Mouse (Mus musculus): ENCODE measurements at regions not wholly inside any gene's neighbourhood (a gene's known extent, or its start where the extent isn't known, plus 50 kb on each side); places are given as distances from the start of the nearest gene placed in this dataset.
A peak's percentile ranks its signal among the peaks of the same experiment; 100 is the strongest.

DNA sequence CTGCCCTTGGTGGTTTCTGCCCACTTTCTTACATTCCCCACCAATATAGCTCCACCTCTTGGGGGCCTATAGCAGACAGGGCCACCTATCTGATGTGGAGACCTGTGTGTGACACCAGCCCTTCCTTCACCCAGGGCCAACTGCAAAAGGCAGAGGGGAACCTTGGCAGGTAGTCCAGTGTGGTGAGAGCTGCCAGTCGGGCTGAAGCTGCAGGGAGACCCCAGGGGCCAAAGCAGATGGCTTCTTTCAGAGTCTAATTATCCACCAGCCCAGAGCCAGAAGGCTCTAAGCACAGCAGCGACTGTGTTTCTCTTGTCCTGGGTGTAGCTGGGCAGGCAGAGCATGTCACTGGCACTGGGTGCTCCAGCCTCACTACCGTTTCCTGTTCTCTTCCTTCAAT, 104.5 kb downstream of the Chst1 start:
- no peak for DNase-seq (ENCODE audit: low spot score in 2 of 2)

- DNase-seq (ENCODE audit: low spot score in 2 of 2), result no peak
Observed at GRCm38 (mm10) chr2:92709668-92710067, 110.2 kb downstream of the Chst1 start.

GRCm38 (mm10) chr2:92711122-92711777, 111.7 kb downstream of the Chst1 start:
- DNase-seq (ENCODE audit: low spot score in 2 of 2), result no peak

GRCm38 (mm10) chr2:92712266-92713144, 113.0 kb downstream of the Chst1 start:
- DNase-seq (ENCODE audit: low spot score in 2 of 2), result no peak

- no peak for DNase-seq (ENCODE audit: low spot score in 2 of 2)
Observed at GRCm38 (mm10) chr2:92717706-92718105, 118.2 kb downstream of the Chst1 start.

GRCm38 (mm10) chr2:92721951-92722350, 122.4 kb downstream of the Chst1 start:
- no peak for DNase-seq (ENCODE audit: low spot score in 2 of 2)

DNA sequence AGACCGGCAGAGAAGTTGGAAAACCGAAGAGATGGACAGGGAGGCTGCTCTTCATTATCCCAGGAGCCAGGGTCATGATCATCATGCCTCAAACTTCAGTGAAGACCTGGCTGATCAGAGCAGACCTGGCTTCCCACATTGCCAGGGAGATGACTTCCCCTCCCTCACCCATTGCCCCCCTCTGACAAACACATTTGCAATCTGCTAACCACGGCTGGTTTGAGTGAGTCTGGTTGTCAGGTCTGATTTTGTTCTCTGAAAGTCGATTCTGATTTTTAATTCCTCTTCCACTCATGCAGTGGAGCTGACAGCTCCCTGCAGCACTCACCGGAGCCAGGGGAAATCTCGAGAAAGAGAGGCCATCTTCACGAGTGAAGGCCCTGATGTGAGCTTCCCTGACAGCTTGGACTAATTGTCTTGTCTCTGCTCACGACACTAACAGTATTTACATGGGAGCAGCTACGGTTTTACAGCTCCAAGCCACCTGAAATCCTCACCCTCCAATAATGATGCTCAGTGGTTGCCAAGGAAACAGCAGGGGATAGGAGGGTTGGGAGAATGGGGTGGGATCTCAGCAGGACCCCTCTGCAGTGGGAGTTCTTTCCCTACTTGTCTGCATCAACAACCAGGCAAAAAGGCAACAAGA, 124.2 kb downstream of the Chst1 start:
- DNase-seq (ENCODE audit: low spot score in 2 of 2), result no peak

GRCm38 (mm10) chr2:92726640-92727039, 127.1 kb downstream of the Chst1 start:
- DNase-seq (ENCODE audit: low spot score in 2 of 2), result no peak

DNA sequence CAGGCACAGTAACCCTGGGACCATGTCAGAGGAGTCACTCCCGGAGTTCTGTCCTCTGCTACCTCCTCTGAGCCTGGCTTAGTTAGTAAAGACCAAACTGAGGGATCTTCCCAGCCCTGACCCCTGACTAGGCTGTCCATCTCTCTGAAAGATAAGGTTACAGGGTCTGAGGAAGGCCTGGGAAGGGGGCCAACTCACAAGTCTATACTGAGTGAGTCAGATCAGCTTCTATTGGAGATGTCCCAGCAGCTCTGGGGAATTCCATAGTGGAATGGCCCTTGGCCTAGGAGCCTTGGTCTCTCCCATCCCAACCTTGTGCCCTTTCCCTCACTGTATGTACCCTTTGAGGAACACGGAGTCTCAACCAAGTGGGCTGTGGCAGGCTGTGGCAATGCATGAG, 127.7 kb downstream of the Chst1 start:
- no peak for DNase-seq (ENCODE audit: low spot score in 2 of 2)

DNA sequence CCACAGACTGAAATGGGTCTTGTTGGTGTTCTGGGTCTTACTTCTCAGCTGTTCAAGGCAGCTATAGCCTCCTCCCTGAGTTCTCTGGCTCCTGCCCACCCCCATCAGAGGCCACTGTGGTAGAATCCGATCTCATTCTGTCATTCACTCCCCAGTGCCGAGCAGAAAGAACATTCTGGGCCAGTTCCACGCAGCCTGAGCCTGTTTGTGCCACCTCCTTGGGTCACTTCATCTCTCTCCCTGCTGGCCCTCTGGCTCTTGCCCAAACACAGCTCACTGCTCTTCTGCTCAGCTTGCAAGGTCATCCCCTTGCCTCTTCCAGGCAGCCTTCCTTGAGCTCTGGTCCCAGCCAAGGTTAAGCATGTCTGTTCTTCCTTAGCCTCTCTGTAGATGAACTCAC, 128.9 kb downstream of the Chst1 start:
- DNase-seq (ENCODE audit: low spot score in 2 of 2), result no peak

DNA sequence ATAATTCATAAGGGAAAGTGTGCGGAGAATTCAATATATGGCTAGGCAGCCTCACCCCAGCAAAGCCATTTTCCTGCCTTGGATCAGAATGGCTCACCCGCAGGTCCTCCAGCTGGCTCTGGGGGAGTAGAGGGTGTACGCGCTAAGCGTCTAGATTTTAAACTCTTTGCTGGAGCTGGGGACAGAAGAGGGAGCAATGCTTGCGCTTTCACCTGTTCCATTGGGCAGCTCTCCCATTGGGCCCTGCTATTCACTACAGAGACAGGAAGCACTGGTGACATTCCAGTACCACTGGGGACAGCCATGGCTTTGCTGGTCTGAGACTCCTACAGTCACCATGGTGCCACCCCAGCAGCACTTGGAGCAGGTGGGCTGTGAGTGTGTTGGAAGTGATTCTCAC, 130.9 kb downstream of the Chst1 start:
- no peak for DNase-seq (ENCODE audit: low spot score in 2 of 2)

DNA sequence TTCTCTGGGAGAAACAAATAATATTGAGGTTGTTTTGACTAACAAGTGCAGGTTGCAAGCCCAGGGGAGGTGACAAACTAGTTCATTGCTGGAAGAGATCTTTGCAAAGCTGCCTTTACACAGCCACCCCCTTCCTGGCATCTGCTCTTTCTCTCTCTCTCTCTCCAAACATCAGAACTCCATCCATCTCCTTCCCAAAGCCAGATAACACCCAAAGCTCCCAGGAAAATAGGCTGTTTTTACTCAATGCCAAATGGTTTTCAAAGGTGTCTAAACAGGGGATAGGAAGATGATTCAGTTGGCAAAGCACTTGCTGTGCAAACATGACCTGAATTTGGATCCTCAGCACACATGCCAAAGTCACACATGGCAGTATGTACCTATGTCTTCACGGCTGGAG, 133.9 kb downstream of the Chst1 start:
- DNase-seq (ENCODE audit: low spot score in 2 of 2), result no peak

- no peak for DNase-seq (ENCODE audit: low spot score in 2 of 2)
Observed at GRCm38 (mm10) chr2:92735784-92736183, 136.3 kb downstream of the Chst1 start.

- no peak for DNase-seq (ENCODE audit: low spot score in 2 of 2)
Observed at GRCm38 (mm10) chr2:92737301-92737700, 137.8 kb downstream of the Chst1 start.

DNA sequence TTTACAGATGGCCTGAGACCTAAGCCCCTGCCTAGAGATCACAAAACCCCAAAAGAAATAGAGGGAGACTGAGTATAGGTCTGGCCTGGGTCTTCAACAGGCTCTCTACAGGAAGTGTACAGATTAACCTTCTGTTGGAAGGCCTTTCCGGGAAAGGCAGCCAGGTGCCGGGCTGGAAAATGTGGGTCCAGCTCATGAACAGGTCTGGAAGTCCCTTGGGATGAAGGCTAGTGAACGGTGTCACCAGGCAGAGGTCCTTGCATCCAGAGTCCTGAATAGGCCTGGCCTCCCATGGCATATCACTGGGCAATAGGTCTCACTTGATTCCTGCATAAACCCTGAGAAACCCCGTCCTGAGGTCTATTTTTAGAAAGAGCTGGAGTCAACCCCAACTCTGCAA, 140.1 kb downstream of the Chst1 start:
- no peak for DNase-seq (ENCODE audit: low spot score in 2 of 2)

- no peak for DNase-seq (ENCODE audit: low spot score in 2 of 2)
Observed at GRCm38 (mm10) chr2:92740776-92741295, 141.3 kb downstream of the Chst1 start.

GRCm38 (mm10) chr2:92742025-92742424, 142.5 kb downstream of the Chst1 start:
- peak in 1 of 2 experiments; percentile 26 for DNase-seq (ENCODE audit: low spot score in 2 of 2)

DNA sequence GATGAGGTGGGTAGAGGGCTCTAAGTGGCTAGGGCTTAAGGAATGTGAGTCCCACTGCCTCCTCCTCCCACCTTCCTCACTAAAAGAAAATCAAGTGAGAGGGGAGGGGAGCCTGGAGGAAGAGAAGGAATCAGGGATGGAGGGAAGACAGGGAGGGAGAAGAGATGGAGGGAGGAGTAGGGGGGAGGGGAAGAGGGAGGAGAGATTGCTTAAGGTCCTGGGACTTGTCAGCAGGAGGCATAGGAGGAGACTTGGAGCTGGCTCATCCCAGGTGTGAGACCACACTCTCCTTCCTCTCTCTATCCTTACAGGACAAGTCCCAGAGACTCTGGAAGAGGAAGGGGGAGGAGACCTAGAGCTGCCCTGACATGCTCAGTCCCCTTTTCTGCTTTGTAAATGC, 143.2 kb downstream of the Chst1 start:
- no peak for DNase-seq (ENCODE audit: low spot score in 2 of 2)

- DNase-seq (ENCODE audit: low spot score in 2 of 2), result no peak
Observed at GRCm38 (mm10) chr2:92743152-92743551, 143.6 kb downstream of the Chst1 start.

- no peak for DNase-seq (ENCODE audit: low spot score in 2 of 2)
Observed at GRCm38 (mm10) chr2:92743911-92744310, 144.4 kb downstream of the Chst1 start.

DNA sequence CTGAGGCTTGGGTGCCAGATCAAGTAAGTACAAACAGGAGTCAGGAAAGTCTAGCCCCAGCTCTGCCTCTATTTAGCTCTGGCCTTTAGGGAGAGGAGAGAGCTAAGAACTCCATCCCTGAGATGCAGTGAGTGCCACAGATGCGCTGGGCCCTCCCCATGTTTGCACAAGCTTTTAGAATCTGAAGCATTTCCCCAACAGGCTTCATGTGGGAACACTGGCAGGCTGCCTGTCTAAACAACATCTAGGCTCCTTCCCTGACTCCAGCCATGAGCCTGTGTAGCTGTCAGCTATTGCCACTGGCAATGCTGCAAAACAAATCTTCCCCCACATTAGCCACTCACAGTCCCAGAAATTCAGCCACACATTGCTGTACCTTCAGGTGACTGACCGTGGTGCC, 147.9 kb downstream of the Chst1 start:
- DNase-seq (ENCODE audit: low spot score in 2 of 2), result no peak

- no peak for DNase-seq (ENCODE audit: low spot score in 2 of 2)
Observed at GRCm38 (mm10) chr2:92750116-92750515, 150.6 kb downstream of the Chst1 start.

Measured in adrenal gland, postnatal 4 days (tissue).